Mouse (Mus musculus) embryonic facial prominence, embryonic 12.5 days (tissue): ENCODE measurements at regions not wholly inside any gene's neighbourhood (a gene's known extent, or its start where the extent isn't known, plus 50 kb on each side); places are given as distances from the start of the nearest gene placed in this dataset.
A peak's percentile ranks its signal among the peaks of the same experiment; 100 is the strongest.

Experiments
- ATAC-seq: fragments of 200-750 bp; cut with Nextera tagmentation; 2 replicates; pipeline ENCODE4 v1.8.0; 2017; ENCODE audit not compliant: insufficient number of reproducible peaks, insufficient read depth, low FRiP score, low TSS enrichment
- H3K27ac ChIP-seq: fragments of 300-500 bp; sonication (generic); 2 replicates; pipeline ENCODE4 v1.5.1; 2016; ENCODE audit warnings: mild to moderate bottlenecking
- H3K27me3 ChIP-seq: fragments of 300-500 bp; sonication (generic); 2 replicates; pipeline ENCODE4 v1.6.1; 2016; ENCODE audit warnings: mild to moderate bottlenecking, moderate library complexity
- H3K36me3 ChIP-seq: fragments of 300-500 bp; sonication (generic); 2 replicates; pipeline ENCODE4 v1.6.1; 2016; ENCODE audit warnings: mild to moderate bottlenecking
- H3K4me1 ChIP-seq: fragments of 300-500 bp; sonication (generic); 2 replicates; pipeline ENCODE4 v1.6.1; 2016
- H3K4me2 ChIP-seq: fragments of 300-500 bp; sonication (generic); replicated peaks from 2 replicates; pipeline ENCODE4 v1.6.1; 2016; ENCODE audit warnings: mild to moderate bottlenecking, moderate library complexity
- H3K4me3 ChIP-seq: fragments of 300-500 bp; sonication (generic); 2 replicates; pipeline ENCODE4 v1.5.1; 2016; ENCODE audit warnings: mild to moderate bottlenecking
- H3K9ac ChIP-seq: fragments of 300-500 bp; sonication (generic); 2 replicates; pipeline ENCODE4 v1.6.1; 2016; ENCODE audit warnings: mild to moderate bottlenecking, moderate library complexity
- H3K9me3 ChIP-seq: fragments of 300-500 bp; sonication (generic); 2 replicates; pipeline ENCODE4 v1.6.1; 2016; ENCODE audit warnings: mild to moderate bottlenecking, moderate library complexity
- WGBS: fragments of 180-500 bp; shearing (Covaris S2); methylation state at CpG from one replicate; pipeline ENCODE4 v1.1.7; 2016; 5-methylcytosine and 5-hydroxymethylcytosine counted together

DNA sequence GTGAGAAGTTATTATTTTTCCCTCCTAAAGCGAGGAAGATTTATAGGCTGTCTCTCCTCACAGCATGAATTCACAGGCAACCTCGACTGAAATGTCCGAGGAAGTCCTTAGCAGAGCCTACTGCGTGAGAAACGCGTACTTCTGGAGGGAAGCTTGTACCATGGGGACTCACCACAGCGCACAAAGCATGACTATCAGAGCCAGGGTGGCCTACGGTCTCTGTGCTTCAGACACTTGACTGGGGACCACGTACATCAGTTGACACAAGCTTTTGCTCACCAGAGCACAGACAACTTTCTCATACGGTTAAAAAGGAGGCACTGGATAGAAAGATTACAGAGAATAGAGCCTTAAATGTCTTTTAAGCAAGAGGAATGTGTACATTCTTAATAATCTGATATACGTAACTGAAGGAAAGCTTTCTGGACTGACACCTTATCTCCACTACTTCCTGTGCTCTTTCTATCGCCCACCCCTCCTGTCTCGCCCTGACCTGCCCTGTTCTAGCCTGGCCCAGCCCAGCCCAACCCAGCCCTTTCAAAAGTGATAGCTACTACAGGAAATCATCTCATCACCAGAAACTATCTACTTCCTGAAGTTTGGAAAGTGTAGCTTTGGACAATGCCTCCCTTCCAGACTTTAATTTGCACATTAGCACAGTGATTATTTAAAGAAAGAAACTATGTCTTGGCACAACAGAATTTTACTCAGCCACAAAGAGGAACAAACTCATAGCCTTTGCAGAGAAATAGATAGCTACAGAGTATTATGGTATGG is 104.2 kb upstream of the Krtap11-1 start:
- Histone ChIP-seq H3K9me3 (no peaks in the 10 kb centered on the region), H3K27ac (no peak overlapping the region), H3K4me1 (no peaks in the 10 kb centered on the region), H3K36me3 (no peaks in the 10 kb centered on the region), H3K27me3 (no peaks in the 10 kb centered on the region), H3K9ac (no peak overlapping the region), H3K4me2 (no peak overlapping the region), H3K4me3 (no peak overlapping the region)
- 77% methylated on average over 13 of the region's 13 CpGs for WGBS
- ATAC-seq = no peak

DNA sequence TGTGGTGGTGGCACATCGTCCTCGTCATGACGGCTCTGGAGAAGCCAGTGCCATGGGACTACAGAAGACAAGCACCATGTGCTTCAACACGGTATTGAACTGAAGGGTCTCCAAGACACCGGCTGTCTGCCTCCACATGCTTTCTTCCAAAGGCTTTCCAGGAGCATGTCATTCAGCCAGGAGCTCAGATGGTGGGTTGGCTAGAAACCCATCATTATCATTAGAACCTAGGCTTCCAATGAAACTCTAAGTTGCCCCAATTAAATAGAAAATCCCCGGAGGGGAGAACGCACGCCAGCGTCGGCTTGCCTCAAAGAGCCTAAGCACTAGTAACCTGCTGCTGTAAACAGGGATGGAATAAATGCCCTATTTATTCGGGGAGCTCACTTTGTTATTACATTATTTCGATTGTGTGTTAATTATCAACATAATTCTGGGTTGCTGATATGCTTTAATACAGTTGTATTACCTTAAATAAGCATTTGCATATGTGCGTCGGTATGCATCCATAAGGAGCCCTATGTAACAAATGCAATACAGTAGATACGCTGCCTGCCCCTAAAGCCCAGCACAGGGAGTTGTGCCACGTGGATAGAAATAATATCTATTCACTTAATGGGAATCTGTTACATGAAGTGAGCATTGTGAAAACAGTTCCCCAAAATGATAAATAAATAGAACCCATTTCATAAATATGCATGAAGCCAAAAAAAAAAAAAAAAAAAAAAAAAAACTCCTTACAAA is 103.3 kb upstream of the Krtap11-1 start:
- Histone ChIP-seq H3K27ac (no peak overlapping the region), H3K36me3 (no peaks in the 10 kb centered on the region), H3K4me3 (no peak overlapping the region), H3K27me3 (no peaks in the 10 kb centered on the region), H3K9ac (no peak overlapping the region), H3K4me1 (no peaks in the 10 kb centered on the region), H3K9me3 (no peaks in the 10 kb centered on the region), H3K4me2 (no peak overlapping the region)
- no peak for ATAC-seq
- 91% methylated on average over 16 of the region's 16 CpGs for WGBS

DNA sequence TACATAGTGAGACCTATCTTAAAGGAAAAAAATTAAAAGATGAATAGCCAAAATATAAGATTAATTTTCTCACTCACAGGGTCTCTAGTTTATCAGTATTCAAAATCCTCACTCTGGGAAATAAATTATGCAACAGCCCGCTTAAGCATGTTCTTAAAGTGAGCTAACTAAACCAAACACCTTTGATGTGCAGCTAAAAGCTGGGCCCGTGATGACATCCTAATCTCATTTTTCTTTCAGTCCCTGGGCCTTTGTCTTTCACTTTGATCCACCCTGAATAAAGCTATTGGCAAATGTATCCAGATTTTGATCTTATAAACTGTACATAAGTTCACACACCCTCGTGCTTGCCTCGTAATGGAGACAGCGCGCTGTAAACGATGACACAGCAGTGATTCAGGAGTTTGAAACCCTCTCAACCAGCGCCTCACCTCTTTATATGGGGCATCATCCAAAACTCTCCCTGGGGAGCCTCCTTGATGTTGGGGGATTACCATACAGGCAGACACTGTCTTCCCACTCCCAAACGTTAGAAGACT is 100.3 kb upstream of the Krtap11-1 start:
- no peak overlapping the region for H3K9ac ChIP-seq
- H3K4me3 ChIP-seq = no peak overlapping the region
- H3K36me3 ChIP-seq = no peaks in the 10 kb centered on the region
- H3K27me3 ChIP-seq = no peaks in the 10 kb centered on the region
- H3K9me3 ChIP-seq = no peaks in the 10 kb centered on the region
- no peak for ATAC-seq
- no peak overlapping the region for H3K27ac ChIP-seq
- 81% methylated on average over 9 of the region's 9 CpGs for WGBS
- no peak overlapping the region for H3K4me2 ChIP-seq
- no peaks in the 10 kb centered on the region for H3K4me1 ChIP-seq

DNA sequence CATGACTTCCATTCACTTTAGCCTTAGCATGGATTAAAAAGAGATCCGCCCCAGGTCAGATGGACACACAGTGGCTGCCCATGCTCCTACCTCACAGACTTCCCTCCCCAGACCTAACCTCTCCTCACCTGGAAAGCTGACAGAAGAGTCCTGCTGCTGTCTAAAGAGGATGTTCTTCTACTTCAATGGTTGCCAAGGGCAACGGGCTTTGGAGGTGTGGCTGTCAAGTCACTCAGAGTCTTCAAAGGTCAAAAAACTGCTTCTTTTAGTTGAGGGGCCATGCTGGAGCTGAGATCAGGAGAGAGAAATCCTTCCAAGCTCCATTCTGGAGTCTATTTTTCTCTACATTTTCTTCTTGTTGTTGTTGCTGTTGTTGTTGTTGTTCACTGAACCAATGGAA is 89.1 kb upstream of the Krtap11-1 start:
- WGBS = 69% methylated on average over 2 of the region's 2 CpGs
- ATAC-seq = no peak
- H3K4me3 ChIP-seq = no peak overlapping the region
- no peak overlapping the region for H3K27ac ChIP-seq
- no peak overlapping the region for H3K4me2 ChIP-seq
- no peaks in the 10 kb centered on the region for H3K9me3 ChIP-seq
- no peak overlapping the region for H3K9ac ChIP-seq
- no peaks in the 10 kb centered on the region for H3K36me3 ChIP-seq
- no peaks in the 10 kb centered on the region for H3K27me3 ChIP-seq
- no peaks in the 10 kb centered on the region for H3K4me1 ChIP-seq

DNA sequence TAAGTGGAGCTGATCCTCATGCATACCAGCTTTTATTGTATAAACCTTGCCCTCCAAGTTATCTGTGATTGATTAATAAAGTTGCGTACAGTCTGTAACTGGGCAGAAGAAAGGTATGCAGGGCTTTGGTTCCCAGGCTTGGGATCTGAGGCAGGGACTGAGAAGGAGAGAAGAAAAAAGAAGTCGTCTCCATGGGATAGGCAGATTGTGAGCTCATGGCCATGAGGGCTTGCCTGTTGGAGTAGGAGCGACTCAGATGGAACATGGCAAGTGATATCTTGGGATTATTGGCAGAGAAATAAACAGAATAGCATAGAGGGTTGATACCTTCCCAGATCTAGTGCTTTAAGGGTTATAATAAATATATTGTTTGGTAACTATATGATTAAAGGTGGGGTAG is 85.1 kb upstream of the Krtap11-1 start:
- WGBS = 82% methylated on average over 3 of the region's 3 CpGs
- no peaks in the 10 kb centered on the region for H3K4me1 ChIP-seq
- no peak overlapping the region for H3K27ac ChIP-seq

DNA sequence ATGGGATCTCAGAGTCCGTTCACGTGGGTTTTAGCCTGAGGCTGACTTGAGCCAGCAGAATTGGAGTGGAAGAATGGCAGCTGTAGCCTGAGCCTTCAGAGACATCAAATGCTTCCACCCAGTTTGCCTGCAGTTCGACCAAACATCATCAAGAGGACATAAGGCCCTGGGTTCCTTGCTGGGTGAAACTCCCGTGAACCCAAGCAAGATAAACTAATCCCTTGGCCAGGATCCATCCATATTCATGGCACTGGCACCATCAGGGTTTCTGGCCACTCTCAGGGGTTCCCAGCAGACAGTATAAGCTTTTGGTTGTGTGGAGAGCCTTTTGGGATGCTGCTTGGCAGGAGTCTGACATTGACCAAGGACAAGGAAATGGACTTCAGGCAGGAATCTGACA is 77.7 kb upstream of the Krtap11-1 start:
- Histone ChIP-seq H3K9ac (no peak overlapping the region), H3K4me2 (no peak overlapping the region), H3K4me3 (no peak overlapping the region), H3K36me3 (no peaks in the 10 kb centered on the region), H3K27me3 (no peaks in the 10 kb centered on the region), H3K9me3 (no peaks in the 10 kb centered on the region), H3K27ac (no peak overlapping the region), H3K4me1 (no peaks in the 10 kb centered on the region)
- WGBS = 75% methylated on average over 4 of the region's 4 CpGs
- no peak for ATAC-seq

More for the DNA sequence above, 85.1 kb upstream of the Krtap11-1 start:
- no peak overlapping the region for H3K4me3 ChIP-seq
- H3K36me3 ChIP-seq = no peaks in the 10 kb centered on the region
- no peak overlapping the region for H3K4me2 ChIP-seq
- H3K9ac ChIP-seq = no peak overlapping the region
- H3K9me3 ChIP-seq = no peaks in the 10 kb centered on the region
- no peak for ATAC-seq
- no peaks in the 10 kb centered on the region for H3K27me3 ChIP-seq

DNA sequence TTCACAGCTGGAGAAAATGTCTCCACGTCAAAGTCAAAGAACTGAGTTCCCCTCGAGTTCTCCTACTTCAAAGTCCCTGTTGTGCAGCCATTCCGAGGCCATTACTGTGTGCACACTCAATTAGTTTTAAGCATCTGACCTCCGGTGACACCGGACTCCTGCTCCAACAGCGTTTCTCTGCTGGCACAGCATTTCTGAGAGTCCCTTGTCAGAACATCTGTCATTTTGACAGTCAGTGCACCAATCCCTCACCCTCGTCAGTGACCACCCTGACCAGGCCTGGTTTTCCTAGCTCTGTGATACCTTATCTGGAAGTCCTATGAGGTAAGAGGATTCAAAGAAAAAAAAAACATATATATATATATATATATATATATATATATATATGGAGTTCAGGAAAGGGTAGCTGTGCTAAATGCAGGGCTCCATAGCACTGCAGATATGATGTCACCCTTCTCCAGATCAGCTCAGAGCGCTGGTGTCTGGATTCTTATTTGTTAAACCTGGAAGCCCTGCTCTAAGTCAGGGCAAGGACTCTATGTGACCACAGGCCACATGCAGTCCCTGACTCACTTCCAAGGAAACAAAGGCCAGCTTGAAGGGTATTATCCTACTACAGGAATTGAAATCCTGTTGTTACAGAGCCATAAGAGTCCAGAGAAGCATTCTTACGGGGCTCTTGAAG is 63.1 kb upstream of the Krtap11-1 start:
- H3K27ac ChIP-seq = no peak overlapping the region
- 40% methylated on average over 9 of the region's 9 CpGs for WGBS
- H3K4me1 ChIP-seq = no peaks in the 10 kb centered on the region
- peak; percentile 47; the same call in 1 of the 2 replicates for ATAC-seq
- H3K36me3 ChIP-seq = no peaks in the 10 kb centered on the region
- H3K4me3 ChIP-seq = no peak overlapping the region
- no peaks in the 10 kb centered on the region for H3K9me3 ChIP-seq
- H3K9ac ChIP-seq = no peak overlapping the region
- no peak overlapping the region for H3K4me2 ChIP-seq
- no peaks in the 10 kb centered on the region for H3K27me3 ChIP-seq

DNA sequence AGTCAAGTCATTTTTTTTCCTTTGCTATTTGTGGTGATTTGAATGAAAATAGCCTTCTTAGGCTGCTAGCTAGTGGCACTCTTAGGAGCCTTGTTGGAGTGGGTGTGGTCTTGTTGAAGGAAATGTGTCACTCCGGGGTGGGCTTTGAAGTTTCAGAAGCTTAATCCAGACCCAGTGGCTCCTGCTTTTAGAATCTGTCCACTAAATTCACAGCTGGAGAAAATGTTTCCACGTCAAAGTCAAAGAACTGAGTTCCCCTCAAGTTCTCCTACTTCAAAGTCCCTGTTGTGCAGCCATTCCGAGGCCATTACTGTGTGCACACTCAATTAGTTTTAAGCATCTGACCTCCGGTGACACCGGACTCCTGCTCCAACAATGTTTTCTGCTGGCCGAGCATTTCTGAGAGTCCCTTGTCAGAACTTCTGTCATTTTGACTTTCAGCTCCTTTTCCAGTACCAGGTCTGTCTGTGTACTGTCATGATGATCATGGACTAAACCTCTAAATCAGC is 61.2 kb upstream of the Krtap11-1 start:
- no peaks in the 10 kb centered on the region for H3K4me1 ChIP-seq
- no peak overlapping the region for H3K9ac ChIP-seq
- ATAC-seq = no peak
- 40% methylated on average over 6 of the region's 6 CpGs for WGBS
- no peak overlapping the region for H3K4me2 ChIP-seq
- H3K9me3 ChIP-seq = no peaks in the 10 kb centered on the region
- H3K4me3 ChIP-seq = no peak overlapping the region
- H3K27ac ChIP-seq = no peak overlapping the region
- H3K27me3 ChIP-seq = no peaks in the 10 kb centered on the region
- no peaks in the 10 kb centered on the region for H3K36me3 ChIP-seq

DNA sequence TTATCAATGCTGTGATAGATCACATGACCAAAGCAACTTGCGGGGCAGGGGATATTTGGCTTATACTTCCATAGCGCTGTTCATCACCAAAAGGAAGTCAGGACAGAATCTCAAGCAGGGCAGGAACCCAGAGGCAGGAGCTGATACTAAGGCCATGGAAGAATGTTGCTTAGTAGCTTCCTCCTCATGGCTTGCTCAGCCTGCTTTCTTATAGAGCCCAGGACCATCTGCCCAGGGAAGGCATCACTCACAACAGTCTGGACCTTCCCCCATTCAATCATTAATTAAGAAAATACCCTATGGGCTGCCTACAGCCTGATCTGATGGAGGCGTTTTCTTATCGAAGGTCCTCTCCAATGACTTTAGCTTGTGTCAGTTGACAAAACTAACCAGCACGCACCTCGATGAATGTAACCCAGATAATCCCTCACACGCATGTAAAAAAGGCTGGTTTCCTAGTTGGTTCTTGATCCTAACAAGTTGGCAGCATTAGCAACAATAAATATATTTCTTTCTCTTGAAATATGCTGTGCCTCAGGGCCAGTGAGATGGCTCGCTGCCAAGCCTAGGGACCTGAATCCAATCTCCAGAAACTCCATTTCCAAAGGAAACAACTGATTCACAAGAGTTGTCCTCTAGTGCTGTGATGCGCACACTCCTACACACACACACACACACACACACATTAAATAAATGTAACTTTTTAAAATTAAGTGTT is 60.6 kb upstream of the Krtap11-1 start:
- Histone ChIP-seq H3K4me1 (no peaks in the 10 kb centered on the region), H3K4me3 (no peak overlapping the region), H3K4me2 (no peak overlapping the region), H3K9me3 (no peaks in the 10 kb centered on the region), H3K9ac (no peak overlapping the region), H3K27me3 (no peaks in the 10 kb centered on the region), H3K36me3 (no peaks in the 10 kb centered on the region), H3K27ac (no peak overlapping the region)
- ATAC-seq = no peak
- 94% methylated on average over 9 of the region's 9 CpGs for WGBS

DNA sequence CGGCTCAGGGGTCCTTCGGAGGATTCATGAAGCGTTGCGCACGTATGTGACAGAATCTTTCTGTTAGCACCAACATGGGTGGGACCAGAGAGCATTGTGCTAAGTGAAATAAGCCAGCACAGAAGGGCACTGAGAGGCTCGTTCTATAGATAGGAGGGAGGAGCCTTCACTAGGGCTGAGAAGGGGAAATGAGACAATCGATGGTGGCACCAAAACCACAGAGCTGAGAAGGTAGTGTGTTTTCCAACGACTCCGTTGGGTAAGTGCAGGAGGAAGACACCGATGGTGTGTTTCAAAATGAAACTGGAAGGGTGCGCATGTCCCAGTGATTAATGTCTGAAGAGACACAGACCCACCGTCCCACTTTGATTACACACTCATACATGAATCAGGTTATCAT is 54.7 kb upstream of the Krtap11-1 start:
- H3K36me3 ChIP-seq = no peaks in the 10 kb centered on the region
- H3K4me1 ChIP-seq = no peaks in the 10 kb centered on the region
- H3K4me2 ChIP-seq = no peak overlapping the region
- no peak overlapping the region for H3K4me3 ChIP-seq
- H3K27me3 ChIP-seq = no peaks in the 10 kb centered on the region
- no peak for ATAC-seq
- H3K9me3 ChIP-seq = no peaks in the 10 kb centered on the region
- H3K9ac ChIP-seq = no peak overlapping the region
- 94% methylated on average over 12 of the region's 12 CpGs for WGBS
- no peak overlapping the region for H3K27ac ChIP-seq

DNA sequence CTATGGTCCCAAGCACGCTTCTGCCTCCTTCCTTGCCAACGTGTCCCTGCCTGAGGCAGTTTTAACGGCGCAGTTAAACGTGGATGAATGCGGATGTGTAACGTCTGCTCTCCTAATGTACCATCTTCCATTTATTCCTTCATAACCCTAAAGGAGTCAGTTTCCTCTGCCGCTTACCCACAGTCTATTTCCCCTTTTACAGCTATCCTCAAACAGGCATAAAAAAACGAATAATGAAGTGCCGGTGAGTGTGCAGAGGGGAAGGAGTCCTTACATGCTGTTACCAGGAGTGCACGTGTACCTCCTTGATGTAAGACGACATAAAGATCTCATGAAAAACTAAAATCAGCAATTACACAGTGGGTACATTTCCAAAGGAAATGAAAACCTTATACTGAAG is 54.3 kb upstream of the Krtap11-1 start:
- Histone ChIP-seq H3K4me3 (no peak overlapping the region), H3K36me3 (no peaks in the 10 kb centered on the region), H3K9ac (no peak overlapping the region), H3K9me3 (no peaks in the 10 kb centered on the region), H3K27me3 (no peaks in the 10 kb centered on the region), H3K27ac (no peak overlapping the region), H3K4me1 (no peaks in the 10 kb centered on the region), H3K4me2 (no peak overlapping the region)
- ATAC-seq = no peak
- 86% methylated on average over 12 of the region's 12 CpGs for WGBS
